Mouse (Mus musculus) cerebellum, adult 11 months (tissue): ENCODE measurements around the gene Slc25a39.
A peak's percentile ranks its signal among the peaks of the same experiment; 100 is the strongest.
"Not testable (repeated sequence)": the region's sequence is repeated elsewhere in the genome, so short reads cannot be mapped to it uniquely, and the experiment has no call there.

Source experiments
- DNase-seq: peaks from one replicate; pipeline ENCODE4 v3.0.0; 2022

Gene Slc25a39

DNA sequence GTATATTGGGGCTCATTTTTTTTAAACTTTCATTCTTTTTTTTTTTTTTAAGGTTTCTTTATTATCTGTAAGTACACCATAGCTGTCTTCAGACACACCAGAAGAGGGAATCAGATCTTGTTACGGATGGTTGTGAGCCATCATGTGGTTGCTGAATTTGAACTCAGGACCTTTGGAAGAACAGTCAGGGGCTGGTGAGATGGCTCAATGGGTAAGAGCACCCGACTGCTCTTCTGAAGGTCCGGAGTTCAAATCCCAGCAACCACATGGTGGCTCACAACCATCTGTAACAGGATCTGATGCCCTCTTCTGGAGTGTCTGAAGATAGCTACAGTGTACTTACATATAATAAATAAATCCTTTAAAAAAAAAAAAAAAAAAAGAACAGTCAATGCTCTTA lies 2.6 kb upstream of the Slc25a39 start:
- not testable (repeated sequence) for DNase-seq

DNA sequence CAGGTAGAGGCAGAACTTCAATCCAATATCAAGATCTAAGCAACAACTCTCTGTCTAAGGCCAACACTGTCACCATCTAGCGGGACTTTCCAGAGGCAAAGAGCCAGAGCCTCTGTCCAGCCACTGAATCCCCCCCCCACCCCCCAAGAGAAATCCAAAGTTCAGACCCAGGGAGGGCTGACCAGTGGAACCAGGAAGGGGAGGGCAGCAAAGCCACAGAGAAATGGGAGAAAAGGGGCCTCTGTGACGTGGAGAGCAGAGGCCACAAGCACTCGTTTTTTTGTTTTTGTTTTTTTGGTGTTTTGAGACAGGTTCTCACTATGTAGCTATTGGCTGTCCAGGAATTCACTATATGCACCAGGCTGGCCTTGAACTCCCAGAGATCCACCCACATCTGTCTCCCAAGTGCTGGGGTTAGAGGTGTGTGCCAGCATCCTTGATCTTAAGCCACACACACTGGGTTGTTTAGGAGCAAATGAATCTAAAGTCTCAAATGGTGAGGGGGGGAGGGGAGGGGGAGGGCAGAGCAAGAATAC lies 2.1 kb upstream of the Slc25a39 start:
- no peak for DNase-seq

DNA sequence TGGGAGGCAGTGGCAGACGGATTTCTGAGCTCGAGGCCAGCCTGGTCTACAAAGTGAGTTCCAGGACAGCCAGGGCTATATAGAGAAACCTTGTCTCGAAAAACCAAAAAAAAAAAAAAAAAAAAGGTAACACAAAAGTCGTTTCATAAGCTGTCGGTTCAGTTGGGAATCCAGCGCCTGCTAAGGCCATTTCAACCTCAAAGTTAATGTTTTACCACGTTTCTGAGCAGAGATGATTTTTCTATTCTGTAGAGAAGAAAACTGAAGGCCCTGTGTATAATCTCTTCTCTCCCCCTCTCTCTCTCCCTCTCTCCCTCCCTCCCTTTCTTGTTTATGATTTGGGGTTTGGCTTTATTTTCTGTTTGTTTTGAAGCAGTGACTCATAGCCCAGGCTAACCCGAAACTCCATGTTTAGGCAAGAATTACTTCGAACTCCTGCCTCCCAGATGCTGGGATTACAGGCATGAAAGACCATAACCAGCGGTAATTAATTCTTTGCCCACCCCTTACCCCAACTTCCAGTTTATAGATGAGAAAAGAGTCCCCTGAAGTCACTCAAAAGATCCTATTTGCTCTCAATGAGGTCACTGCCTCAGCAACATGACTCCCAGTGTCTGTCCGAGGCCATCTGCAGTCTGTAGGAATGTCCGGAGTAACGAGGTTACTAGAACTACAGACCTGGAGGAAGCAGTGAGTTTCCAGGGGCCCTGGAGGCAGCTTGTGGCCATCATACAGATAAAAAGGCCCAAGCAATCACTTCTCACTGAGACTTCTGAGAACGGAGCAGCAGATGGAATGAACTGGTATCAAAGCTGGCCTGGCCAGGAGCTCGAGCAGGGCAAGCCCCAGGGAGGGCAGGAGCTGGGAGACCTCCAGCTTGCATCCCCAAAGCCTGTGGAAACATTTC lies 1.4 kb upstream of the Slc25a39 start:
- DNase-seq: no peak

DNA sequence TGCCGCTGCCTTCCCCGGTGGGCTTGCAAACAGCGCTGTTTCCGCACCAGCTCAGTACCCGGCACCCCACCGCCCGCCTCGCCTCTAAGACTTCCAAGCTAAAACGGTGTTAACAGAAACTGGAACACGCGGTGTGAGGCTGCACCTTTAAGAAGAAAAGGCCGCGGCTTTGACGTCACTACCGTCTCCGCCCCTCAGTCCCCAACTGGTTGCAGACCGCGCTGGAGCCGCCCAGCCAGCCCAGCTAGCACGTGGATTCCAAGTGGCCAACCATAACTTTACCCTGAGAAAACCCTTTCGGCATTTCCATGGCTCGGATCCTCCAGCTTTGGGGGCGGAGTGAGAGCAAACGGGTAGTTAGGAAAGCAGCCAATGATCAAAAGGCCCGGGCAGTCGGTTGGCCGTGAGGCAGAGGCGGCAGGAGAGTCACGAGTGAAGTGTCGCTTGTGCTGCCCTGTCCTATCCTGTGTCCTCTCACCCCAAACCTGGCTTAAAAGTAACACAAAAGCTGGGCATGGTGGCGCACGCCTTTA lies 664 bp upstream of the Slc25a39 start:
- DNase-seq: peak; percentile 95

DNA sequence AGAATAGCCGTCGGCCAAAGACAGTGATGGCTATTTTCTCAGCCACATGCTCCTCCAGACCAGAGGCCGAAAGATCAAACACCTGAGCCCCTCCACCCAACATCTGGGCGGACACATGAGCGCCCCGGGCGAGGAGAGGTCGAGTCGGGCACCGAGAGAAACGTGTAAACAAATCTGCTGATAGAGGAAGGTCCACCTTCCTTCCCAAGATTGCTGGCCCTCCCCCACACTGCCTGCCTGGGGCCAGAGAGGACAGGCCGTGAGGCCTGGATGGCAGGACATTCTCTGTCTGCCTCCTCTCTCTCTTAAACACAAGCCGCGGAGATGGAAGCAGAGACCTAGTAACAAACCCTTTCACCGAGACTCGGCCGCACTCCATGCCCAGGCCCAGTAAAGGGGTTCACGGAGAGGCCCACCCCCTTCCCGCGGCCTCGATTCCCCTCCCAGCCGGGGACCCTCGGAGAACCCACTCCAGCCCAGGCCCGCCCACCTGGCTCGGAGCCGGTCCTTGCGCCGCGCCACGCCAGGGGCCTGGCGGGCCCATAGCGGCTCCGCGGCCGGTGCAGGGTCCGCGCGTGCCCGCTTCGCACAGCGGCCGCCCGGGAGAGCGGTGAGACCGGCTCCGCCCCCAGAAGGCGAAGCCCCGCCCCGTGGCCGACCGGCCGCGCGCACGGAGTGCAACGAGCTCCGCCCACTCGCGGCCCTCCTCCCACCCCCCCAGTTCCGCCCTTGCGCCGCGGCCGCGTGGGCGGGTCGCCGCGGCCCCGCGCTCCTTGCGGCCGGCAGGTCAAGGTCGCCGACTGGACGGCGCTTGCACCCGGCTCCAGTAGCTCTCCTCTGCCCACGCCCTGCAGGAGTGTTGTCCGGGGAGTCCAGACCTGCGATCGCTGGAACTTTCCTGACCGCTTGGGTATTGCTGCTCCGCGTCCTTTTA lies 579 bp downstream of the Slc25a39 start:
- DNase-seq: peak; percentile 93

DNA sequence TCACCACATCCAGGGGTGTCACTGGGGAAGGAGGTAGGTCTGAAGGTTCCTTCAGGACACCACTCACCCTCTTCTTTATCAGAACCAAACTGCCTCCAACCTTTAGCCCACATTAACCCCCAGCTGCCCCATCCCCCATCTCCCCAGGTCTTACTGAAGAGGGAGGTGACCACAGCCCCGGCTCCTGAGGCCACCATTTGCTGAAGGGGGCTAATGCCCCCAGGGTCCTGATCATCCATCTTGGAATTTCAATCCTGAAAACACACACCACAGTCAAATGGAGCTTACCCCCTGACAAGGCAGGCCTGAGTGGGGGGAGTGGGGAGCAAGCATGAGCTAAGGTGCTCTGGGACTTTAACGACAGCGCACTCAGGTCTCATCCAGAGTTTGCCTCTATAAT lies 1.3 kb downstream of the Slc25a39 start:
- no peak for DNase-seq

DNA sequence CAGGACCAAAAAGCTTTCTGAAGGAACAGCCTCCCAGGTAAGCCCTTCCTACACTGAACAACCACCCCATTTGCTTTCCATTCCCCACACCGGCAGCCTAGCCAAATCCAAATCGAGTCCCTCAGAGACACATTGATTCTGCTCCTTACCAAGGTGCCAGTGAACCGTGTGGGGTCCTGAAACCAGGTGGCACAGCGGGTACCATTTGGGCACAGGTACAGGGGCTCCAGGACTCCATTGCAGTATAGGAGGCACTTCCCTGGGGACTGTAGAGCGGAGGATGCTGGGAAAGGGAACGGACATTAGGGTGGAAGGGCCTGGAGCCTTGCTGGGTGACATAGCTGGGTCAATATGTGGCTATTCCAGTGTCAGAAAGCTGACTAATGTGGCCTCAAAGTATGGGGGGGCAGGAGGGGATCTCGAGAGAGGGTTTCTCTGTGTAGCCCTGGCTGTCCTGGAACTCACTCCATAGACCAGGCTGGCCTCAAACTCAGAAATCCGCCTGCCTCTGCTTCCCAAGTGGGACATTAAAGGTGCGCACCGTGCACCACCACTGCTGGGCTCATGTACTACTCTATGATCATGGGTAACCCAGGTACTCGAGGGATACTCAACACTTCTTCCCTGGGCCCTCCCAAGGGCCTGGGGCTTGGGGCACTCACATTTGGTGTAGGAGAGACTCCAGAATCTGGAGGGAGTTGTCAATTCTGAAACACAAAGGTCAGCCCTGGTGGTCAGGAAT lies 2.0 kb downstream of the Slc25a39 start:
- no peak for DNase-seq

DNA sequence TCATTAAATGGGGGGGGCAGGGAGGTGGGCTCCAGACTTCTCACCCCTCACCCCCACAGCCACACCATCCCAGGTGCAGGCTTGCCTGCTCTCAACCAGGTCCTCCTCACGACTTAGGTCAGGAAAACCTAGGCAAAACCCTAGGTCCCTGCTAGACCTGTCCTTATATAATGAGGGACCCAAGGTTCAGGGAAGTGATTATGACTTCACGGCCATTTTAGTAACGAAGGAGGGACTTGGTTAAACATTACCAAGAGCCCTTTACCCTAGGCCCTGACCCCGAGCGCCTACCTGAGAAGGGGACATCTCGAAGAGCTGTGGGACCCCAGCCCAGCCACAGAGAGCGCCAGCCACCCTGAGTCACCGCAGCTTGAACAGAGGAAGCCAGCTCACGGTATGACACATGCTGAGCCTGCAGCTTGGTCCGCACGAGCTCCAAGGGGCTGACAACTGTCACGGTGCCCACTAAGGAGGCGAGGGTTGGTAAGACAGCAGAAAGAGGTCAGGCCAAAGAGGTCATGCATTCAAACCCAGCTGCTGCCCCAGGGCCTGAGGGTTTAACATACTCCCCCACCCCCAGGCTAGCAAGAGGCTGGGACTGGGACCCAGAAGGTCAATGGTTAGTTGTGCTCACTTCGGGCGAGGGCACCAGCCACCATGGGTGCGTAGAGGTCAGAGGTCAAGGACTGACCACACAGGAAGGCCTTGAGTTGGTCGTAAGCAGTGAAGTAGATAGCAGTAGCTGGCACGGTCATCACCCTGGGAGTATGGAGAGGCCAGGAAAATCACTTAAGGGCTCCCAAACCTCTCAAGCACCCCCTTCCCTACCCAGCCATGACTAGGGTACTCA lies 3.4 kb downstream of the Slc25a39 start:
- DNase-seq: no peak

DNA sequence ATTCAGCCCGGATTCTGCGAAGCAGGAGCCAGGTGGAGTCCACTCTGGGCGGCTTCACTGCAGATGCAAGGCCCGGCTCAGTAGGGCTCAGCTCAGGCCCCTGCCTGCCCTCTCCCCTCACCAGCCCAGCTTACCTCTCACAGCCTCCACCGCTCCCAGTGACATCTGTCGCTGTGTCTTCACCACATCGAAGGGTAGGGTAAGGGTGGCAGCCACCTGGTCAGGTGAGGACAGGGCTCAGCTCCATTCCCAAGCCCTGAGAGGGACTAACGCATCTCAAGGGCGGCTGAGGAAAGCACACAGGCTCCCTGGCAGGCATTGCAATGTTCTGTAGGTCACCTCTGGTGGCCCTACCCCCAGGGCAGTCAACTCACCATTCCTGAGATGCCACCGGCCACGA lies 4.1 kb downstream of the Slc25a39 start:
- DNase-seq: no peak

DNA sequence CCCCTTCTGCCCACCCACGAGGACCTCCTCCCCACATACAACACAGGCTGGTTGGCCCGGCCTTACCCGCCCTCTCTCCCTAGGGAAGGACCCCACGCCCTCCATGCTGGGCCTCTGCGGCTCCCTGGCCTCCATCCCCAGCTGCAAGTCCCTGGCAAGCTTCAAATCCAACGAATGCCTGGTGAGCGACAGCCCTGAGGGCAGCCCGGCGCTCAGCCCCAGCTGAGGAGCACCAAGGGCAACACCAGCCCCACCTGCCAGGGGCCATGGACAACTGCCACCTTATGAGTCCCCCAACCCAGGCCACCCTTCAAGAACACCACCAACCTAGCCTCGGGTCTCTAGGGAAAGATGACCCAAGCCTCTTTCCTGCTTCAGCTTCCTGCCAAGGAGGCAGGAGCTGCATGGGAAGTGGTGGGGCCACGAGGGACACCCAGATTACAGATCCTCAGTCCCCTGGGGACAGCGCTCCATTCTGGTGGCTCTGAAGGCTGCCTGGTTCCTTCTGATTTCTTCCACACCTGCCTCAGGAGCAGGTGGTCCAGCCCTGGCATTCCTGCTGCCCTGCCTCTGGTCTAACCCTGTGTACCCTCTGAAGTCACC lies 5.7 kb downstream of the Slc25a39 start:
- DNase-seq: no peak

DNA sequence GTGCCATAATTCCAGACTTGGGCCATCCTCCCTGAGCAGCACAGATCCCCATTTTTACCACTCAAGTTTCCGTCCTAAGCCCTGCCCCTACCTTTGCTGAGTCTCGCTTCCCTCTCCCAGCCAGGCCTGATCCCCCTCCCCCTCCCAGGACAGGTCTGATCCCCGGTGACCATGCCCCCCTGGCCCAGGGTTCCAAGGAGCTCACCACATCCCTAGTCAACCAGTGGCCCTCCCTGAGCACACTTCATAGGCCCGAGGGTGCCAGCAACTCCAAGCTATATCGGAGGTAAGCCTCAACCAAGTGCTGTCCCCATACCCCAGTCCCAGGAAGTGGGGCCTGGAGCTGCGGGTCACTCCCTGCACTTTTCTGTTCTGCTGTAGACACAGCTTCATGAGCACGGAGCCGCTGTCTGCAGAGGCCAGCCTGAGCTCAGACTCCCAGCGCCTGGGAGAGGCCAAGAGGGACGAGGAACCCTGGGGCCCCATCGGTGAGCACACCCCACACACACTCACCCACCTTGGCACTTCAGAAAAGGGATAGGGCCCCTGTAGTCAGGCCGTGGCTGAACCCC lies 7.1 kb downstream of the Slc25a39 start:
- no peak for DNase-seq

DNA sequence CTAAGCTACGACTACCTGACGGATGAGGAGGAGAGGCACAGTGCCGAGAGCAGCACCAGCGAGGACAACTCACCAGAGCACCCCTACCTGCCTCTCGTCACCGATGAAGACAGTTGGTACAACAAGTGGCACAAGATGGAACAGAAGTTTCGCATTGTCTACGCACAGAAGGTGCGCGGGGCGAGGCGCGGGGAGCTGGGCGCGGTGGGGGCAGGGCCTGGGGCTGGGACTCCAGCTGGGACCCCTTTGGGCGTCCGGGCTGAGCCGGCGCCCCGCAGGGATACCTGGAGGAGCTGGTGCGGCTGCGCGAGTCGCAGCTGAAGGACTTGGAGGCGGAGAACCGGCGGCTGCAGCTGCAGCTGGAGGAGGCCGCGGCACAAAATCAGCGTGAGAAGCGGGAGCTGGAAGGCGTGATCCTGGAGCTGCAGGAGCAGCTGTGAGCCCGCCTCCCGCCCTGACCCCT lies 8.1 kb downstream of the Slc25a39 start:
- peak; percentile 41 for DNase-seq

DNA sequence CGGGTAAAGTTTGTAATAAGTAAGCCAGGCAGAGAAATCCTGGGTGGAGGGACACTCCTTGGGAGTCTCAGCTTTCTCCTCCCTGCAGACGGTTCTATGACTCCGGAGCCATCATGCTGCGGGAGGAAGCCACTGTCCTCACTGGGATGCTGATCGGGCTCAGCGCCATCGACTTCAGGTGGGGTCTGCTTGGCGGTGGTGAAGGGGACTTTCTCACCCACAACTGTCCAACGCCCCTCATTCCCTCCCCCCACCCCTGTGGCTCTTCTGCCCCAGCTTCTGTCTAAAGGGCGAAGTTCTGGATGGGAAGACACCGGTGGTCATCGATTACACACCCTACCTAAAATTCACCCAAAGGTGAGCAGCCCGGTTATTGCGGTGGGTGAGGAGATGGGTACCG lies 8.6 kb downstream of the Slc25a39 start:
- DNase-seq: no peak

DNA sequence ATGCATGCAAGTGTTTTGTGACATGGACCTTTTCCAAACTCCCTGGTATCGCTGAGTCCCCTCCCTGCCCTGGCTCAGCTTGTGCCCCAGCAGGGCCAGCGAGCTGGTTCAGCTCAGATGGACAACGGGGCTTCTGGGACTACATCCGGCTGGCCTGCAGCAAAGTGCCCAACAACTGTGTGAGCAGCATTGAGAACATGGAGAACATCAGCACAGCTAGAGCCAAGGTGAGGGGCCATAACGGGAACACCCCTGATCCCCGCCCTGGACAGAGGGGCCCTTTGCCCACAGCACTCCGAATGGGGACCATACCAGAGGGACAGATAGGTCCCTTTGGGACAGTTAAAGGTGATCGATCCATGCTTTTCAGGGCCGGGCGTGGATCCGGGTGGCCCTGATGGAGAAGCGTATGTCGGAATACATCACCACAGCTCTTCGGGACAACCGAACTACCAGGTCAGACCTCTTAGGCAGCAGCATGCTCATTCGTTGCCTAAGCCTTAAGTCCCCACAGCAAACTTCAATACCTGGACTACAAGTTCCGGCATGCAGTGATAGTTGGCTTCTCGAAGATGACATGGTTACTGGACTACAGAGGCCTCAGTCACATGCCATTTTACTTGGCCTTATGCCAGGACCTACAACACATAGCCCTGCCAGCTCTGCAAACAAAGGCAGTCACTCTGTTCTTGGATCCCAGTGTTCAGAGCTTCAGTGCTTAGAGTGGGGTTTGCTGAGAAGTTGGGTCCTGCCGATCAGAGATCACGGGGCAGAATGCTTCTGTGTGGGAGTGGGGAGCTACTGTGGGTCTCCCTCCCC lies 9.5 kb downstream of the Slc25a39 start:
- peak; percentile 64 for DNase-seq

DNA sequence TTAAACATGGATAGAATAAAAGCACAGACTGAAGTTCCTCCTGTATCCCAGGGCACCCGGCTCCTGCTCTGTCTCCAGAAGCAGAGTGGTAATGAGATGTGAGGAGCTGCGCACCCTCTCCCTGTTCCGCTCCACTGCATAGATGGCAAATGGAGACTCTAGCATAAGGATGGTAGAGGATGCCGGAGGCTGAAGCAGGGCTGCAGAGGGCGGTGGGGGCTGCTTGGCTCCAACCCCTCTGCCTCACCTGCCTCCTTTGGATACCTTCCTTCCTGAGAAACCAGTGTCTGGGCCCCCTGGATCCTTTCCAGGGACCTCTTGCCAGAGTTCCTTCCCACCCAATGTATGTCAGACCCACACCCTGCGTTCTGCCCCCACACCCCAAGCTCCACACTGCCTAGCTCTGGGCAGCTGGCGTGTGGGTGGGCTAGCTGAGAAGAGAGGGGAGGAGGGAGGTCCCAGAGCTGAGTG lies 11.0 kb downstream of the Slc25a39 start:
- DNase-seq: no peak

DNA sequence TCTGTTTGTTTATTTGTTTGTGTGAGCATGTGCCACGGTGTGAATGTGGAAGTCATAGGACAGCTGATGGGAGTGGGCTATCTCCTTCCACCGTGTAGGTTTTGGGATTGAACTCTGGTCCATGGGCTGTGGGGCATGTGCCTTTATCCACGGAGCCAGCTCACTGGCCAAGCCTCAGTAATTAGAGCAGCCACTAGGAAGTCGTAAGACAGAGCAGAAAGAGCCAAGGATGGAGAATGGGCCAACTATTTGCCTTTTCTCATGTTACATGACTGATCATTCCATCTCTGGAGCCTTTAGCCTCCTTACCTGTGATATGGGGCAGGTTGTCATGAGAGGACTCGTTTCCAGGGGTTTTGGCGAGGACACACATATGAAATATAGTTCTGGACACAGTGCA lies 11.5 kb downstream of the Slc25a39 start:
- no peak for DNase-seq

DNA sequence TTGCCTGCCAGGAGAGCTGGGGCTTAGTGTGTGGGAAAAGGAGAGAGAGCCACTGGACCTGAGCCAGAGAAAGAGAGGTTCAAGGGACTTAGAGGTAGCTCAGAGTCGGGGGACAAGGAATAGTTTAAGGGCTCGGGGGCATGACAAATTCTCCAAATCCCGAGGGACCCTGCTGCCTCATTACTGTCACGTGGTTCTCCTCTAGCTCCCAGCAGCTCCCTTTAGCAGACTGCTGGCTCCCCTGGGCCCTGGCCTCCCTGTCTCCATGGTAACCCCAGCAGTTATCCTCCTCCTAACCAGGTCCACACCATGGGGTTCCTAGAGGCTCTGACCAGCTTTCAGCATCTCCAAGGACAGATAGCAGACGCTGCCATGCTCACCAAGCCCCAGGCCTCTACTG lies 12.5 kb downstream of the Slc25a39 start:
- peak; percentile 55 for DNase-seq

DNA sequence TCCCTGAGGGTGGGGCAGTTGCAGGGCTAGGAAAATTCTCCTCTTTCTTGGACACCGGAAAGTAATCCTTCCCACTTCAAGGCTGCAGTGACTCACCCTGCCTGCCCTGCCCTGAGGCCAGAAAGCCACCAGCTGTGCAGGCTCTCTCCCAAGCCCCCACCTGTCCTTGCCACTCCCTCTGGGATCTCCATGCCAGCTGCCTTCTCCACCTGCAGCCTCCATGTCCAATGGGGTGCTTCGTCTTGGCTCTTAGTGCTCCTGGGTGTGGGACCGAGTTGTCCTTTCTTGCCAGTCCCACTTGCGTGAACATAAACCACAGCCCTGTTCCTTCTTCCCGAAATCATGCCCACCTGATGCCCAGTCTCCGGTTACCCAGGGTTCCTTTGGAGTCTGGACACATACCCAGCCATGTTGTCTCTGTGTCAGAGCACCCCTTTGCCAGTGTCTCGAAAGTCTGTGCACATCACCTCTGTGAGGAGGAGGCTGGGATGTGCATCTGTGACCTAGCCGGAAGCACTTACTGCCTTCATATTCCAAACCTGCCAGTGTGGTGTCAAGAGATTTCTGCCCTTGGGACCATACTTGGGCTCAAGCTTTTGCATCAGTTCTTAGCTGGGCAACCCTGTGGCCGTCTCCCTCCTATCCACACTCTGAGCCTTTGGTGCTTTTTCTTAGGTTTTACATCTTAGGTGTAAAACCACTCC lies 13.2 kb downstream of the Slc25a39 start:
- DNase-seq: peak; percentile 53
